ENCODE assay signal across 26 mouse cellular contexts in the genomic region with DNA sequence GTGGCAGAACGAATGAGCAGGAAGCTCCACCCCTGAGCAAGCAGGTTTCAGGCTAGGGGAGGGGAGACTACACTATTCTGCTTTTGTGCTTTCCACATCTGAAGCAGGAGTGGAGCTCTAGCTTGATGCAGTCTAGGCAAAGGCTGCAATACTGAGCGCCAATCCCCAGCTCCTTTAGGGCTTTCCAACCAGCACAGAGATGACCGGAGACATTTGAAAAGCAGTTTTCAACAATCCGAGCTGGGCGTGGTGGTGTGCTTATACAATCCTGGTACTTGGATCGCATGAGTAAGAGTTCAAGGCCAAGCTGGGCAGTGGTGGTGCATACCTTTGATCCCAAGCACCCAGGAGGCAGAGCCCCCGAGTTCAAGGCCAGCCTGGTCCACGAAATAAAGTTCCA. TPM values are rescaled to one million over a fixed set of nuclear protein-coding genes. Genes with fewer than 3 reads are reported as not detected.
DNase-seq lines count a peak whose midpoint lies in the region; ATAC-seq and TF ChIP-seq lines count a peak whose summit lies in the region.
"Had no signal": no experiment of that assay in that cellular context is flagged by ENCODE, and none has a peak within 500 bp of the region (broad histone marks: within the 10 kb centered on the region; RNA-seq: fewer than 3 reads in every experiment).

No protein-coding gene starts in this region.

- no peak for TF ChIP-seq RAD21 in MEL (IDR thresholded peaks at IDR 0.05; ENCODE audit: low read depth, low read length)

- 0 out of 2 replicates have a peak, but pooled peaks cover 1% of the 10 kb centered on the region for H3K36me3 ChIP-seq in forebrain, embryonic 10.5 days (replicated peaks)
- no peaks in the 10 kb centered on the region for H3K36me3 ChIP-seq in forebrain, embryonic 16.5 days (ENCODE audit: control insufficient read depth, insufficient read depth)
- H3K36me3 ChIP-seq in MEL (ENCODE audit: control insufficient read depth in 1 of 2, insufficient read depth in 2 of 2, low read length in 2 of 2), result peaks cover 0 to 11% of the 10 kb centered on the region in 2 experiments; a peak in 2 of 4 replicates
- H3K36me3 ChIP-seq in small intestine, adult 2 months (ENCODE audit: control insufficient read depth, insufficient read depth, low read length), result no peaks in the 10 kb centered on the region
- no peaks in the 10 kb centered on the region for H3K36me3 ChIP-seq in limb, embryonic 10.5 days
- H3K36me3 ChIP-seq: forebrain, embryonic 12.5 days; heart, embryonic 10.5 days; hindbrain, embryonic 15.5 days; stomach, embryonic 15.5 days had no signal

- no peak overlapping the region for H3K9ac ChIP-seq in forebrain, embryonic 16.5 days (replicated peaks; ENCODE audit: low read depth, low read length)
- no peak overlapping the region for H3K9ac ChIP-seq in MEL (ENCODE audit: control insufficient read depth, low read depth, low read length, poor library complexity, severe bottlenecking)
- H3K9ac ChIP-seq: forebrain, embryonic 12.5 days; hindbrain, embryonic 15.5 days; liver, postnatal 0 days; stomach, embryonic 15.5 days had no signal

- peaks cover 35% of the 10 kb centered on the region for H3K4me1 ChIP-seq in forebrain, embryonic 10.5 days
- H3K4me1 ChIP-seq in forebrain, embryonic 16.5 days (replicated peaks; ENCODE audit: control insufficient read depth, insufficient read depth, low read length), result no peaks in the 10 kb centered on the region
- peaks cover 0 to 25% of the 10 kb centered on the region in 2 experiments; a peak in 2 of 4 replicates for H3K4me1 ChIP-seq in MEL (ENCODE audit: control insufficient read depth in 1 of 2, insufficient read depth in 2 of 2, low read length in 2 of 2)
- H3K4me1 ChIP-seq in small intestine, adult 2 months (ENCODE audit: control insufficient read depth, insufficient read depth, insufficient read length, low read length), result peaks cover 26% of the 10 kb centered on the region; the same call in 1 of the 2 replicates
- peaks cover 28% of the 10 kb centered on the region for H3K4me1 ChIP-seq in limb, embryonic 10.5 days
- H3K4me1 ChIP-seq: hindbrain, embryonic 15.5 days had no signal

- no peaks in the 10 kb centered on the region for H3K9me3 ChIP-seq in forebrain, embryonic 10.5 days
- no peaks in the 10 kb centered on the region for H3K9me3 ChIP-seq in forebrain, embryonic 16.5 days (ENCODE audit: control insufficient read depth, low read length)
- no peaks in the 10 kb centered on the region for H3K9me3 ChIP-seq in MEL (replicated peaks; ENCODE audit: insufficient read depth, low read length)
- no peaks in the 10 kb centered on the region for H3K9me3 ChIP-seq in limb, embryonic 10.5 days (replicated peaks)
- H3K9me3 ChIP-seq: forebrain, embryonic 12.5 days; heart, embryonic 10.5 days; hindbrain, embryonic 15.5 days; megakaryocyte, embryonic 14.5 days; stomach, embryonic 15.5 days had no signal

- 66% methylated on average over 8 of the region's 8 CpGs for WGBS in forebrain, embryonic 10.5 days
- 55% methylated on average over 8 of the region's 8 CpGs for WGBS in forebrain, embryonic 16.5 days
- WGBS in small intestine, adult 2 months, result 18% methylated on average over 8 of the region's 8 CpGs
- WGBS in limb, embryonic 10.5 days, result 59% methylated on average over 8 of the region's 8 CpGs

- no peak for TF ChIP-seq EP300 in MEL (IDR thresholded peaks at IDR 0.05; ENCODE audit: low read depth in 1 of 2, low read length in 2 of 2)

- TF ChIP-seq CTCF in MEL (IDR thresholded peaks at IDR 0.05 in 2 of 3, conservative IDR thresholded peaks at IDR 0.05 in 1 of 3; ENCODE audit: control insufficient read depth in 1 of 3, insufficient read depth in 1 of 3, low read depth in 2 of 3, low read length in 3 of 3, poor library complexity in 1 of 3, severe bottlenecking in 1 of 3), result no peak
- no peak for TF ChIP-seq CTCF in small intestine, adult 2 months (IDR thresholded peaks at IDR 0.05; ENCODE audit: extremely low read depth, insufficient read length, insufficient replicate concordance, low read depth, low read length)

- no peak for ATAC-seq in forebrain, embryonic 16.5 days
- ATAC-seq: CD4-positive, CD25-positive, alpha-beta regulatory T cell, adult 4 months; liver, postnatal 0 days had no signal

- H3K4me2 ChIP-seq in forebrain, embryonic 16.5 days (ENCODE audit: low read length), result no peak overlapping the region
- H3K4me2 ChIP-seq: forebrain, embryonic 12.5 days; hindbrain, embryonic 15.5 days had no signal

- H3K79me2 ChIP-seq in MEL (ENCODE audit: control insufficient read depth, insufficient read depth, low read length, poor library complexity), result no peaks in the 10 kb centered on the region

- no peak for TF ChIP-seq POLR2A in MEL (IDR thresholded peaks at IDR 0.05; ENCODE audit: control insufficient read depth in 1 of 2, insufficient read depth in 1 of 2, low read depth in 1 of 2, low read length in 2 of 2, poor library complexity in 1 of 2)
- no peak for TF ChIP-seq POLR2A in small intestine, adult 2 months (IDR thresholded peaks at IDR 0.05; ENCODE audit: low read depth, low read length)

- no peak overlapping the region for H3K27ac ChIP-seq in forebrain, embryonic 10.5 days
- no peak overlapping the region for H3K27ac ChIP-seq in forebrain, embryonic 16.5 days (ENCODE audit: low read length)
- no peak overlapping the region for H3K27ac ChIP-seq in MEL (ENCODE audit: control insufficient read depth, low read depth, low read length)
- H3K27ac ChIP-seq in small intestine, adult 2 months (ENCODE audit: insufficient read depth, low read depth, low read length), result peak overlapping the region; percentile 75
- H3K27ac ChIP-seq in limb, embryonic 10.5 days, result no peak overlapping the region
- H3K27ac ChIP-seq: forebrain, embryonic 12.5 days; heart, embryonic 10.5 days; hindbrain, embryonic 15.5 days; kidney, postnatal 0 days; stomach, embryonic 15.5 days had no signal

- peaks cover 5% of the 10 kb centered on the region; the same call in 1 of the 2 replicates for H3K27me3 ChIP-seq in forebrain, embryonic 10.5 days (ENCODE audit: poor library complexity, severe bottlenecking)
- no peaks in the 10 kb centered on the region for H3K27me3 ChIP-seq in forebrain, embryonic 16.5 days (replicated peaks; ENCODE audit: control insufficient read depth, insufficient read depth, low read length)
- H3K27me3 ChIP-seq in MEL (ENCODE audit: control insufficient read depth in 1 of 2, insufficient read depth in 2 of 2, low read length in 2 of 2), result no peaks in the 10 kb centered on the region
- H3K27me3 ChIP-seq in small intestine, adult 2 months (ENCODE audit: control insufficient read depth, insufficient read depth, low read length), result no peaks in the 10 kb centered on the region
- H3K27me3 ChIP-seq in limb, embryonic 10.5 days (ENCODE audit: low read depth, poor library complexity, severe bottlenecking), result no peaks in the 10 kb centered on the region
- H3K27me3 ChIP-seq: forebrain, embryonic 12.5 days; hindbrain, embryonic 15.5 days; stomach, embryonic 15.5 days had no signal

- H3K4me3 ChIP-seq in forebrain, embryonic 10.5 days, result no peak overlapping the region
- H3K4me3 ChIP-seq in forebrain, embryonic 16.5 days (replicated peaks; ENCODE audit: low read length), result no peak overlapping the region
- no peak overlapping the region for H3K4me3 ChIP-seq in MEL (ENCODE audit: control insufficient read depth in 1 of 2, insufficient read depth in 1 of 2, low read depth in 2 of 2, low read length in 2 of 2)
- H3K4me3 ChIP-seq in small intestine, adult 2 months (ENCODE audit: low read depth, low read length), result 0 out of 2 replicates have a peak overlapping the region, but pooled peaks have one; percentile 0
- H3K4me3 ChIP-seq in limb, embryonic 10.5 days, result no peak overlapping the region
- H3K4me3 ChIP-seq: forebrain, embryonic 12.5 days; heart, embryonic 10.5 days; hindbrain, embryonic 15.5 days; megakaryocyte, embryonic 14.5 days; stomach, embryonic 15.5 days had no signal

- peak; percentile 12 for DNase-seq in forebrain, embryonic 10.5 days (ENCODE audit: extremely low spot score, low spot score)
- DNase-seq in 416B (ENCODE audit: low read depth) (peak; percentile 28), MEL (ENCODE audit: low read depth, low spot score) (peak; percentile 23)
- DNase-seq in heart, postnatal 4 days, result no peak
- DNase-seq in limb, embryonic 10.5 days (ENCODE audit: low spot score), result no peak
- DNase-seq in cerebellum, adult 8-10 months, result no peak
- DNase-seq: adrenal gland, postnatal 25 days; cerebellum, adult 9-10 months; kidney, adult 11 months; left cerebral cortex, postnatal 4 days; liver; liver, postnatal 0 days; lung, postnatal 14 days; midbrain, embryonic 14.5 days; thymus, adult 2 months had no signal

RNA-seq across cellular contexts. Expression of gene Dpep1, which starts 5.9 kb away (rescaled TPM):
- 10.1 and 11.4 TPM in 2 replicates for polyA plus RNA-seq in forebrain, embryonic 10.5 days (2016; fragmentation: Nextera tagmentation; extraction: Ambion mirVana)
- polyA plus RNA-seq in forebrain, embryonic 16.5 days (2015; fragmentation: Nextera tagmentation; extraction: Ambion mirVana), result 0.14 and 0.18 TPM in 2 replicates
- total RNA-seq in MEL (2012; rRNA removed), result not detected in 2 replicates
- not detected for polyA plus RNA-seq in MEL (2012; ENCODE audit: insufficient read depth in 1 of 2, insufficient read length in 2 of 2, low read depth in 1 of 2, low replicate concordance in 2 of 2, missing spikeins in 1 of 2)
- 152 and 830 TPM in 2 replicates for polyA plus RNA-seq in small intestine, adult 2 months (2012; rRNA removed)
- 10 to 100 TPM in 1 of 2 experiments, 1 to 10 TPM in 1; 7.5 to 11.6 TPM for total RNA-seq in heart, postnatal 4 days (2021)
- 7.8 and 8.4 TPM in 2 replicates for polyA plus RNA-seq in limb, embryonic 10.5 days (2016; fragmentation: Nextera tagmentation; extraction: Ambion mirVana)
- total RNA-seq: common myeloid progenitor, adult 5-6 weeks; hematopoietic stem cell, adult 5-6 weeks; left cerebral cortex, postnatal 4 days had no signal
- polyA plus RNA-seq: CD4-positive, CD25-positive, alpha-beta regulatory T cell, adult 4 months; midbrain, embryonic 14.5 days had no signal

RNA-seq across cellular contexts. Expression of gene Chmp1a, which starts 20.7 kb away (rescaled TPM):
- 137 and 144 TPM in 2 replicates for polyA plus RNA-seq in forebrain, embryonic 10.5 days (2016; fragmentation: Nextera tagmentation; extraction: Ambion mirVana)
- 238 and 248 TPM in 2 replicates for polyA plus RNA-seq in forebrain, embryonic 16.5 days (2015; fragmentation: Nextera tagmentation; extraction: Ambion mirVana)
- total RNA-seq in MEL (2012; rRNA removed), result 68.6 and 80.5 TPM in 2 replicates
- 10 to 100 TPM in 1 of 2 experiments, not detected in 1; 85.7 TPM for polyA plus RNA-seq in MEL (2012; ENCODE audit: insufficient read depth in 1 of 2, insufficient read length in 2 of 2, low read depth in 1 of 2, low replicate concordance in 2 of 2, missing spikeins in 1 of 2)
- 77.5 and 148 TPM in 2 replicates for polyA plus RNA-seq in small intestine, adult 2 months (2012; rRNA removed)
- total RNA-seq in heart, postnatal 4 days (2021), result 10 to 100 TPM; 59.6 to 60.3 TPM
- 127 and 130 TPM in 2 replicates for polyA plus RNA-seq in limb, embryonic 10.5 days (2016; fragmentation: Nextera tagmentation; extraction: Ambion mirVana)

RNA-seq across cellular contexts. Expression of gene Spata33, which starts 20.7 kb away (rescaled TPM):
- polyA plus RNA-seq in forebrain, embryonic 10.5 days (2016; fragmentation: Nextera tagmentation; extraction: Ambion mirVana), result 5.2 and 5.8 TPM in 2 replicates
- polyA plus RNA-seq in forebrain, embryonic 16.5 days (2015; fragmentation: Nextera tagmentation; extraction: Ambion mirVana), result 5.9 and 6.3 TPM in 2 replicates
- 0.98 and 1.2 TPM in 2 replicates for total RNA-seq in MEL (2012; rRNA removed)
- polyA plus RNA-seq in MEL (2012; ENCODE audit: insufficient read depth in 1 of 2, insufficient read length in 2 of 2, low read depth in 1 of 2, low replicate concordance in 2 of 2, missing spikeins in 1 of 2), result 1 to 10 TPM in 1 of 2 experiments, not detected in 1; 1.4 TPM
- polyA plus RNA-seq in small intestine, adult 2 months (2012; rRNA removed), result 0.10 and 0.13 TPM in 2 replicates
- 10 to 100 TPM; 20.9 to 22.2 TPM for total RNA-seq in heart, postnatal 4 days (2021)
- polyA plus RNA-seq in limb, embryonic 10.5 days (2016; fragmentation: Nextera tagmentation; extraction: Ambion mirVana), result 3.1 and 6.2 TPM in 2 replicates
- total RNA-seq: hematopoietic stem cell, adult 5-6 weeks had no signal
- polyA plus RNA-seq: CD4-positive, CD25-positive, alpha-beta regulatory T cell, adult 4 months had no signal

RNA-seq across cellular contexts. Expression of gene Cdk10, which starts 32.7 kb away (rescaled TPM):
- polyA plus RNA-seq in forebrain, embryonic 10.5 days (2016; fragmentation: Nextera tagmentation; extraction: Ambion mirVana), result 36.8 and 40.3 TPM in 2 replicates
- 42.9 and 54.1 TPM in 2 replicates for polyA plus RNA-seq in forebrain, embryonic 16.5 days (2015; fragmentation: Nextera tagmentation; extraction: Ambion mirVana)
- 23.2 and 28.0 TPM in 2 replicates for total RNA-seq in MEL (2012; rRNA removed)
- 10 to 100 TPM in 1 of 2 experiments, not detected in 1; 43.8 TPM for polyA plus RNA-seq in MEL (2012; ENCODE audit: insufficient read depth in 1 of 2, insufficient read length in 2 of 2, low read depth in 1 of 2, low replicate concordance in 2 of 2, missing spikeins in 1 of 2)
- 20.7 and 27.7 TPM in 2 replicates for polyA plus RNA-seq in small intestine, adult 2 months (2012; rRNA removed)
- 10 to 100 TPM; 33.6 to 38.4 TPM for total RNA-seq in heart, postnatal 4 days (2021)
- 33.6 and 34.7 TPM in 2 replicates for polyA plus RNA-seq in limb, embryonic 10.5 days (2016; fragmentation: Nextera tagmentation; extraction: Ambion mirVana)

RNA-seq across cellular contexts. Expression of gene Sult5a1, which starts 33.8 kb away (rescaled TPM):
- polyA plus RNA-seq in forebrain, embryonic 10.5 days (2016; fragmentation: Nextera tagmentation; extraction: Ambion mirVana), result 2.2 and 2.7 TPM in 2 replicates
- 0.33 and 0.82 TPM in 2 replicates for polyA plus RNA-seq in forebrain, embryonic 16.5 days (2015; fragmentation: Nextera tagmentation; extraction: Ambion mirVana)
- 0.15 TPM in 1 of 2 replicates, not detected in the other for total RNA-seq in MEL (2012; rRNA removed)
- not detected for polyA plus RNA-seq in MEL (2012; ENCODE audit: insufficient read depth in 1 of 2, insufficient read length in 2 of 2, low read depth in 1 of 2, low replicate concordance in 2 of 2, missing spikeins in 1 of 2)
- polyA plus RNA-seq in small intestine, adult 2 months (2012; rRNA removed), result 0.19 and 0.41 TPM in 2 replicates
- 1 to 10 TPM; 1.3 to 1.6 TPM for total RNA-seq in heart, postnatal 4 days (2021)
- 4.6 and 5.2 TPM in 2 replicates for polyA plus RNA-seq in limb, embryonic 10.5 days (2016; fragmentation: Nextera tagmentation; extraction: Ambion mirVana)
- total RNA-seq: common myeloid progenitor, adult 5-6 weeks; hematopoietic stem cell, adult 5-6 weeks; left cerebral cortex, postnatal 4 days had no signal

Comparison
In these comparisons a context has a peak if more than half of its experiments do, and no peak if none do; other contexts are left out.
1. DNase-seq: peak in forebrain, embryonic 10.5 days (single experiment), 416B (single experiment) and MEL (single experiment); none in heart, postnatal 4 days (single experiment), limb, embryonic 10.5 days (single experiment) and cerebellum, adult 8-10 months (single experiment).